ENCODE assay signal across 10 mouse cellular contexts in genomic region chr7:16937312-16937711, GRCm38 (mm10). TPM values are rescaled to one million over a fixed set of nuclear protein-coding genes. Genes with fewer than 3 reads are reported as not detected.
DNase-seq lines count a peak whose midpoint lies in the region; ATAC-seq and TF ChIP-seq lines count a peak whose summit lies in the region.
"Had no signal": no experiment of that assay in that cellular context is flagged by ENCODE, and none has a peak within 500 bp of the region (broad histone marks: within the 10 kb centered on the region; RNA-seq: fewer than 3 reads in every experiment).

No protein-coding gene starts in this region.

- no peak for DNase-seq in lung, adult 2 months
- no peak for DNase-seq in lung, adult 18-20 months
- peak; percentile 80 for DNase-seq in ES-CJ7 (ENCODE audit: low read depth, low spot score)
- DNase-seq in embryonic facial prominence, embryonic 10.5 days (ENCODE audit: low spot score) = no peak
- DNase-seq in left cerebral cortex, adult 11 months (ENCODE audit: low spot score) = no peak

- 0 out of 2 replicates have a peak overlapping the region, but pooled peaks have one; percentile 88 for H3K27ac ChIP-seq in forebrain, embryonic 15.5 days (replicated peaks)
- H3K27ac ChIP-seq in forebrain, embryonic 13.5 days = no peak overlapping the region
- no peak overlapping the region for H3K27ac ChIP-seq in olfactory bulb, adult 2 months (ENCODE audit: insufficient read depth, low read depth, low read length)
- H3K27ac ChIP-seq in embryonic facial prominence, embryonic 10.5 days (replicated peaks) = no peak overlapping the region
- H3K27ac ChIP-seq: lung, embryonic 15.5 days had no signal

- no peaks in the 10 kb centered on the region for H3K27me3 ChIP-seq in forebrain, embryonic 15.5 days
- no peaks in the 10 kb centered on the region for H3K27me3 ChIP-seq in forebrain, embryonic 13.5 days
- H3K27me3 ChIP-seq in embryonic facial prominence, embryonic 10.5 days (replicated peaks; ENCODE audit: low read depth, poor library complexity, severe bottlenecking) = 0 out of 2 replicates have a peak, but pooled peaks cover 4% of the 10 kb centered on the region
- H3K27me3 ChIP-seq: lung, embryonic 15.5 days had no signal

- peak; percentile 20; the same call in 1 of the 2 replicates for TF ChIP-seq CTCF in lung, adult 2 months (IDR thresholded peaks at IDR 0.05; ENCODE audit: insufficient read depth, low read length)
- TF ChIP-seq CTCF in olfactory bulb, adult 2 months (IDR thresholded peaks at IDR 0.05; ENCODE audit: insufficient read depth, low read depth, low read length) = peak; percentile 70; the same call in 1 of the 2 replicates

- TF ChIP-seq POLR2A in lung, adult 2 months (IDR thresholded peaks at IDR 0.05; ENCODE audit: borderline replicate concordance, extremely low read depth, low read depth, low read length) = no peak
- no peak for TF ChIP-seq POLR2A in olfactory bulb, adult 2 months (IDR thresholded peaks at IDR 0.05; ENCODE audit: insufficient read depth, low read depth, low read length)

- H3K36me3 ChIP-seq in forebrain, embryonic 15.5 days = no peaks in the 10 kb centered on the region
- no peaks in the 10 kb centered on the region for H3K36me3 ChIP-seq in forebrain, embryonic 13.5 days (ENCODE audit: poor library complexity, severe bottlenecking)
- no peaks in the 10 kb centered on the region for H3K36me3 ChIP-seq in embryonic facial prominence, embryonic 10.5 days (replicated peaks)
- H3K36me3 ChIP-seq: lung, embryonic 15.5 days had no signal

- 51% methylated on average over 4 of the region's 4 CpGs for WGBS in forebrain, embryonic 15.5 days
- WGBS in forebrain, embryonic 13.5 days = 53% methylated on average over 4 of the region's 4 CpGs
- WGBS in lung, adult 2 months = 49% methylated on average over 4 of the region's 4 CpGs
- WGBS in olfactory bulb, adult 2 months = 55% methylated on average over 4 of the region's 4 CpGs
- 44% methylated on average over 4 of the region's 4 CpGs for WGBS in embryonic facial prominence, embryonic 10.5 days

- no peak for ATAC-seq in forebrain, embryonic 15.5 days (replicated peaks)
- ATAC-seq in forebrain, embryonic 13.5 days = no peak

- H3K4me3 ChIP-seq in forebrain, embryonic 15.5 days = no peak overlapping the region
- no peak overlapping the region for H3K4me3 ChIP-seq in forebrain, embryonic 13.5 days
- no peak overlapping the region for H3K4me3 ChIP-seq in lung, adult 2 months (replicated peaks; ENCODE audit: extremely low read depth, low read depth, low read length)
- no peak overlapping the region for H3K4me3 ChIP-seq in olfactory bulb, adult 2 months (ENCODE audit: insufficient read depth, low read depth, low read length)
- H3K4me3 ChIP-seq in embryonic facial prominence, embryonic 10.5 days = no peak overlapping the region
- H3K4me3 ChIP-seq: lung, embryonic 15.5 days; myocyte had no signal

- no peak overlapping the region for H3K4me2 ChIP-seq in forebrain, embryonic 15.5 days (replicated peaks)
- H3K4me2 ChIP-seq in forebrain, embryonic 13.5 days = no peak overlapping the region
- H3K4me2 ChIP-seq: lung, embryonic 15.5 days had no signal

- H3K9ac ChIP-seq in forebrain, embryonic 15.5 days (replicated peaks) = no peak overlapping the region
- H3K9ac ChIP-seq in forebrain, embryonic 13.5 days = no peak overlapping the region
- H3K9ac ChIP-seq: lung, embryonic 15.5 days had no signal

- no peaks in the 10 kb centered on the region for H3K9me3 ChIP-seq in forebrain, embryonic 15.5 days
- no peaks in the 10 kb centered on the region for H3K9me3 ChIP-seq in forebrain, embryonic 13.5 days (replicated peaks)
- H3K9me3 ChIP-seq in embryonic facial prominence, embryonic 10.5 days = no peaks in the 10 kb centered on the region
- H3K9me3 ChIP-seq: lung, embryonic 15.5 days had no signal

- H3K4me1 ChIP-seq in forebrain, embryonic 15.5 days = peaks cover 59% of the 10 kb centered on the region
- H3K4me1 ChIP-seq in forebrain, embryonic 13.5 days = peaks cover 57% of the 10 kb centered on the region
- H3K4me1 ChIP-seq in lung, adult 2 months (ENCODE audit: control insufficient read depth, insufficient read depth, low read length) = no peaks in the 10 kb centered on the region
- peaks cover 33% of the 10 kb centered on the region for H3K4me1 ChIP-seq in olfactory bulb, adult 2 months (ENCODE audit: control insufficient read depth, insufficient read depth, low read length)
- H3K4me1 ChIP-seq in embryonic facial prominence, embryonic 10.5 days = peaks cover 15% of the 10 kb centered on the region

RNA-seq across cellular contexts. Expression of gene Pnmal2, which starts 7.2 kb away (rescaled TPM):
- polyA plus RNA-seq in forebrain, embryonic 15.5 days (2015; fragmentation: Nextera tagmentation; extraction: Ambion mirVana) = 87.4 and 102 TPM in 2 replicates
- polyA plus RNA-seq in forebrain, embryonic 13.5 days (2015; fragmentation: Nextera tagmentation; extraction: Ambion mirVana) = 59.5 and 78.0 TPM in 2 replicates
- 2.0 and 3.2 TPM in 2 replicates for polyA plus RNA-seq in lung, adult 2 months (2012; rRNA removed)
- not detected in 2 replicates for polyA plus RNA-seq in olfactory bulb, adult 2 months (2012; ENCODE audit: insufficient read depth, insufficient read length, low replicate concordance, missing spikeins)
- 2.9 and 4.6 TPM in 2 replicates for polyA plus RNA-seq in embryonic facial prominence, embryonic 10.5 days (2016; fragmentation: Nextera tagmentation; extraction: Ambion mirVana)

RNA-seq across cellular contexts. Expression of gene Calm3, which starts 13.4 kb away (rescaled TPM):
- 291 and 305 TPM in 2 replicates for polyA plus RNA-seq in forebrain, embryonic 15.5 days (2015; fragmentation: Nextera tagmentation; extraction: Ambion mirVana)
- 271 and 296 TPM in 2 replicates for polyA plus RNA-seq in forebrain, embryonic 13.5 days (2015; fragmentation: Nextera tagmentation; extraction: Ambion mirVana)
- polyA plus RNA-seq in lung, adult 2 months (2012; rRNA removed) = 279 and 310 TPM in 2 replicates
- 1,020 and 1,388 TPM in 2 replicates for polyA plus RNA-seq in olfactory bulb, adult 2 months (2012; ENCODE audit: insufficient read depth, insufficient read length, low replicate concordance, missing spikeins)
- polyA plus RNA-seq in embryonic facial prominence, embryonic 10.5 days (2016; fragmentation: Nextera tagmentation; extraction: Ambion mirVana) = 121 and 126 TPM in 2 replicates

RNA-seq across cellular contexts. Expression of gene Pnmal1, which starts 22.2 kb away (rescaled TPM):
- 47.9 and 53.1 TPM in 2 replicates for polyA plus RNA-seq in forebrain, embryonic 15.5 days (2015; fragmentation: Nextera tagmentation; extraction: Ambion mirVana)
- 37.0 and 40.8 TPM in 2 replicates for polyA plus RNA-seq in forebrain, embryonic 13.5 days (2015; fragmentation: Nextera tagmentation; extraction: Ambion mirVana)
- polyA plus RNA-seq in lung, adult 2 months (2012; rRNA removed) = not detected in 2 replicates
- polyA plus RNA-seq in olfactory bulb, adult 2 months (2012; ENCODE audit: insufficient read depth, insufficient read length, low replicate concordance, missing spikeins) = not detected in 2 replicates
- 3.4 and 4.0 TPM in 2 replicates for polyA plus RNA-seq in embryonic facial prominence, embryonic 10.5 days (2016; fragmentation: Nextera tagmentation; extraction: Ambion mirVana)

RNA-seq across cellular contexts. Expression of gene Ptgir, which starts 31.0 kb away (rescaled TPM):
- 0.13 and 0.29 TPM in 2 replicates for polyA plus RNA-seq in forebrain, embryonic 15.5 days (2015; fragmentation: Nextera tagmentation; extraction: Ambion mirVana)
- 0.14 and 0.37 TPM in 2 replicates for polyA plus RNA-seq in forebrain, embryonic 13.5 days (2015; fragmentation: Nextera tagmentation; extraction: Ambion mirVana)
- 9.8 and 10.4 TPM in 2 replicates for polyA plus RNA-seq in lung, adult 2 months (2012; rRNA removed)
- not detected in 2 replicates for polyA plus RNA-seq in olfactory bulb, adult 2 months (2012; ENCODE audit: insufficient read depth, insufficient read length, low replicate concordance, missing spikeins)
- polyA plus RNA-seq in embryonic facial prominence, embryonic 10.5 days (2016; fragmentation: Nextera tagmentation; extraction: Ambion mirVana) = 0.52 and 0.64 TPM in 2 replicates

RNA-seq across cellular contexts. Expression of gene Gm42372, which starts 45.6 kb away (rescaled TPM):
- 3.7 and 4.3 TPM in 2 replicates for polyA plus RNA-seq in forebrain, embryonic 15.5 days (2015; fragmentation: Nextera tagmentation; extraction: Ambion mirVana)
- 2.5 and 3.0 TPM in 2 replicates for polyA plus RNA-seq in forebrain, embryonic 13.5 days (2015; fragmentation: Nextera tagmentation; extraction: Ambion mirVana)
- 0.03 and 0.04 TPM in 2 replicates for polyA plus RNA-seq in lung, adult 2 months (2012; rRNA removed)
- not detected in 2 replicates for polyA plus RNA-seq in olfactory bulb, adult 2 months (2012; ENCODE audit: insufficient read depth, insufficient read length, low replicate concordance, missing spikeins)
- polyA plus RNA-seq in embryonic facial prominence, embryonic 10.5 days (2016; fragmentation: Nextera tagmentation; extraction: Ambion mirVana) = 0.59 and 0.86 TPM in 2 replicates
- polyA plus RNA-seq: myocyte had no signal
